Mouse (Mus musculus) adipocyte (in vitro differentiated cells): ENCODE measurements around the gene Ankrd45.
"Not testable (repeated sequence)": the region's sequence is repeated elsewhere in the genome, so short reads cannot be mapped to it uniquely, and the experiment has no call there.

Experiments
- DNase-seq: peaks from one replicate; pipeline ENCODE4 v3.0.0-alpha.2; 2016; ENCODE audit warnings: low spot score

Ankrd45 gene

GRCm38 (mm10) chr1:161142531-161143159 lies at the start of gene Ankrd45:
TSS of gene Ankrd45 (plus strand) at chr1:161142691.
- DNase-seq: no peak

- no peak for DNase-seq
Measured at GRCm38 (mm10) chr1:161099721-161100405, 42.6 kb upstream of the Ankrd45 start.

GRCm38 (mm10) chr1:161103842-161104241 lies 38.6 kb upstream of the Ankrd45 start:
- no peak for DNase-seq

GRCm38 (mm10) chr1:161109216-161109615 lies 33.3 kb upstream of the Ankrd45 start:
- DNase-seq: no peak

- DNase-seq: no peak
Measured at GRCm38 (mm10) chr1:161114591-161114990, 27.9 kb upstream of the Ankrd45 start.

GRCm38 (mm10) chr1:161122661-161123418 lies 19.7 kb upstream of the Ankrd45 start:
- no peak for DNase-seq

- DNase-seq: no peak
Measured at GRCm38 (mm10) chr1:161126461-161126860, 16.0 kb upstream of the Ankrd45 start.

GRCm38 (mm10) chr1:161130726-161131664 lies 11.5 kb upstream of the Ankrd45 start, which contains the start of gene Klhl20:
TSS of gene Klhl20 (minus strand) at chr1:161131511.
- DNase-seq: peak; percentile 96

- no peak for DNase-seq
Measured at GRCm38 (mm10) chr1:161139496-161139895, 3.0 kb upstream of the Ankrd45 start.

- DNase-seq: no peak
Measured at GRCm38 (mm10) chr1:161140026-161140762, 2.3 kb upstream of the Ankrd45 start.

- DNase-seq: no peak
Measured at GRCm38 (mm10) chr1:161143216-161143615, 725 bp downstream of the Ankrd45 start.

- not testable (repeated sequence) for DNase-seq
Measured at GRCm38 (mm10) chr1:161145611-161146010, 3.1 kb downstream of the Ankrd45 start.

- DNase-seq: no peak
Measured at GRCm38 (mm10) chr1:161147888-161148287, 5.4 kb downstream of the Ankrd45 start.

GRCm38 (mm10) chr1:161151098-161151497 lies 8.6 kb downstream of the Ankrd45 start:
- DNase-seq: peak; percentile 7

GRCm38 (mm10) chr1:161156546-161156945 lies 14.1 kb downstream of the Ankrd45 start:
- no peak for DNase-seq

- DNase-seq: no peak
Measured at GRCm38 (mm10) chr1:161159214-161159613, 16.7 kb downstream of the Ankrd45 start, which contains the start of gene Tex50. TSS of gene Tex50 (minus strand) at chr1:161159314.

GRCm38 (mm10) chr1:161160266-161160665 lies 17.8 kb downstream of the Ankrd45 start:
- no peak for DNase-seq

- DNase-seq: no peak
Measured at GRCm38 (mm10) chr1:161170651-161171050, 28.2 kb downstream of the Ankrd45 start.

GRCm38 (mm10) chr1:161180674-161181073 lies 38.2 kb downstream of the Ankrd45 start:
- DNase-seq: peak; percentile 53

- no peak for DNase-seq
Measured at GRCm38 (mm10) chr1:161182386-161182785, 39.9 kb downstream of the Ankrd45 start.

- DNase-seq: no peak
Measured at GRCm38 (mm10) chr1:161183677-161184076, 41.2 kb downstream of the Ankrd45 start.
